Mouse (Mus musculus) E14TG2a.4 (cell line): ENCODE measurements around the gene Gm20683.

Experiments
- CTCF ChIP-seq: conservative IDR thresholded peaks from 2 replicates; pipeline ENCODE4 v1.5.1; 2014; ENCODE audit warnings: low read length
- POU5F1 ChIP-seq: IDR thresholded peaks from 2 replicates; pipeline ENCODE4 v1.6.1; 2014; ENCODE audit warnings: low read length, borderline replicate concordance

DNA sequence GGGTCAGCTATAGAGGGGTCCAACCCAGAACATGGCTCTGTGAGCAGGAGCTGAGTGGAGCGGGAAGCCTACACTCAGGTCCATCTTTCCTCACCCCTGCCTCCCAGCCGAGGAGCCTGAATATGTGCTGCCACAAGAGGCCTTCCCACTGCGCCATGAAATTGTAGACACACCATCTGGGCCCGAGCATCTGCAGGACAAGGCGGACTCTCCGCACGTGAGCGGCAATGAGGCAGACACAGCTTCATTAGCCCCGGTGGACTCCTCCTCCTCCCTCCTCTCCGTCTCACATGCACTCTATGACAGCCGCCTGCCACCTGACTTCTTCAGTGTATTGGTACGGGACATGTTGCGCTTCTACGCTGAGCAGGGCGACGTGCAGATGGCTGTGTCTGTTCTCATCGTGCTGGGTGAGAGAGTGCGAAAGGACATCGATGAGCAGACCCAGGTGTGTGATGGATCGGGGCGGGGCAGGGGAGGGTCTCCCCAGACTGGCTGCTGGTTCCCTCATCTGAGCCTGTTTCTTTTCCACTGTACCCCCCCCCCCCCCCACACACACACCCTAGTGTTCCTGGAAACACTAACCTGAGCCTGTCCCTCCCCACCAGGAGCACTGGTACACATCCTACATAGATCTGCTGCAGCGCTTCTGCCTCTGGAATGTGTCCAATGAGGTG lies 13.9 kb downstream of the Gm20683 start:
- TF ChIP-seq CTCF: no peak
- TF ChIP-seq POU5F1: no peak
